Mouse (Mus musculus): ENCODE measurements around the gene Rdh13. TPM values are rescaled to one million over a fixed set of nuclear protein-coding genes. Genes with fewer than 3 reads are reported as not detected.

Rdh13 gene
- total RNA-seq (2021) = 10 to 100 TPM; 30.1 to 31.2 TPM
- long read RNA-seq, partial matches to known transcripts = 2 of 3 reads
- long read RNA-seq, other reads (novel, unspliced or antisense) = 1 of 3 reads

- DNase-seq (ENCODE audit: low spot score in 2 of 2) = peak; percentile 87 to 95
These were observed at the start of gene Rdh13 for GRCm38 (mm10) chr7:4445216-4445791. TSS of gene Rdh13 (minus strand) at chr7:4445649.

GRCm38 (mm10) chr7:4493991-4494390, 48.5 kb upstream of the Rdh13 start:
- DNase-seq (ENCODE audit: low spot score in 2 of 2) = no peak

GRCm38 (mm10) chr7:4492284-4493224, 47.1 kb upstream of the Rdh13 start:
- DNase-seq (ENCODE audit: low spot score in 2 of 2) = no peak

- no peak for DNase-seq (ENCODE audit: low spot score in 2 of 2)
These were observed 45.9 kb upstream of the Rdh13 start for GRCm38 (mm10) chr7:4491308-4491707.

GRCm38 (mm10) chr7:4482281-4482680, 36.8 kb upstream of the Rdh13 start:
- DNase-seq (ENCODE audit: low spot score in 2 of 2) = no peak

- no peak for DNase-seq (ENCODE audit: low spot score in 2 of 2)
These were observed 34.2 kb upstream of the Rdh13 start for GRCm38 (mm10) chr7:4479674-4480073.

GRCm38 (mm10) chr7:4478796-4479291, 33.4 kb upstream of the Rdh13 start:
- no peak for DNase-seq (ENCODE audit: low spot score in 2 of 2)

GRCm38 (mm10) chr7:4478021-4478795, 32.8 kb upstream of the Rdh13 start:
- peak; percentile 26 to 64 for DNase-seq (ENCODE audit: low spot score in 2 of 2)

- no peak for DNase-seq (ENCODE audit: low spot score in 2 of 2)
These were observed 28.5 kb upstream of the Rdh13 start for GRCm38 (mm10) chr7:4473940-4474339.

- DNase-seq (ENCODE audit: low spot score in 2 of 2) = peak; percentile 80 to 89
These were observed 25.7 kb upstream of the Rdh13 start for GRCm38 (mm10) chr7:4471179-4471555.

GRCm38 (mm10) chr7:4470275-4471178, 25.1 kb upstream of the Rdh13 start:
- DNase-seq (ENCODE audit: low spot score in 2 of 2) = peak; percentile 35 to 65

GRCm38 (mm10) chr7:4467801-4468200, 22.4 kb upstream of the Rdh13 start:
- DNase-seq (ENCODE audit: low spot score in 2 of 2) = no peak

- no peak for DNase-seq (ENCODE audit: low spot score in 2 of 2)
These were observed 18.9 kb upstream of the Rdh13 start for GRCm38 (mm10) chr7:4464194-4464824.

- DNase-seq (ENCODE audit: low spot score in 2 of 2) = no peak
These were observed 15.4 kb upstream of the Rdh13 start, which contains the start of gene Eps8l1 for GRCm38 (mm10) chr7:4460576-4461434. TSS of gene Eps8l1 (plus strand) at chr7:4460674.

GRCm38 (mm10) chr7:4452644-4453043, 7.2 kb upstream of the Rdh13 start:
- DNase-seq (ENCODE audit: low spot score in 2 of 2) = no peak

- DNase-seq (ENCODE audit: low spot score in 2 of 2) = no peak
These were observed 3.8 kb upstream of the Rdh13 start for GRCm38 (mm10) chr7:4449211-4449610.

- DNase-seq (ENCODE audit: low spot score in 2 of 2) = no peak
These were observed 3.0 kb upstream of the Rdh13 start for GRCm38 (mm10) chr7:4448439-4448838.

GRCm38 (mm10) chr7:4447138-4447537, 1.7 kb upstream of the Rdh13 start:
- no peak for DNase-seq (ENCODE audit: low spot score in 2 of 2)

GRCm38 (mm10) chr7:4440549-4440948, 4.9 kb downstream of the Rdh13 start:
- DNase-seq (ENCODE audit: low spot score in 2 of 2) = no peak
